Mouse (Mus musculus) midbrain, postnatal 0 days (tissue): ENCODE measurements around the gene Defb26. TPM values are rescaled to one million over a fixed set of nuclear protein-coding genes. Genes with fewer than 3 reads are reported as not detected.

Source experiments
- ATAC-seq: fragments of 200-750 bp; cut with Nextera tagmentation; 2 replicates; pipeline ENCODE4 v1.8.0; 2017; ENCODE audit warnings: moderate number of reproducible peaks, mild to moderate bottlenecking, moderate TSS enrichment, moderate library complexity; ENCODE audit not compliant: low FRiP score
- DNase-seq: peaks from one replicate; pipeline ENCODE4 v3.0.0-alpha.2; 2015; ENCODE audit warnings: low spot score
- H3K27ac ChIP-seq: fragments of 300-500 bp; sonication (generic); 2 replicates; pipeline ENCODE4 v1.5.1; 2014; ENCODE audit warnings: low read depth, mild to moderate bottlenecking, low read length, mixed read lengths
- H3K27me3 ChIP-seq: fragments of 300-500 bp; sonication (generic); 2 replicates; pipeline ENCODE4 v1.6.1; 2014; ENCODE audit warnings: low read length, control low read depth, mixed read lengths; ENCODE audit not compliant: insufficient read depth
- H3K36me3 ChIP-seq: fragments of 300-500 bp; sonication (generic); 2 replicates; pipeline ENCODE4 v1.6.1; 2014; ENCODE audit warnings: low read length, control low read depth, mixed read lengths; ENCODE audit not compliant: insufficient read depth
- H3K4me1 ChIP-seq: fragments of 300-500 bp; sonication (generic); 2 replicates; pipeline ENCODE4 v1.6.1; 2014; ENCODE audit warnings: mild to moderate bottlenecking, control low read depth, antibody characterized with exemption, low read length, mixed read lengths; ENCODE audit not compliant: insufficient read depth
- H3K4me2 ChIP-seq: fragments of 300-500 bp; sonication (generic); 2 replicates; pipeline ENCODE4 v1.6.1; 2014; ENCODE audit warnings: low read depth, mild to moderate bottlenecking, low read length, mixed read lengths; ENCODE audit not compliant: poor library complexity, severe bottlenecking
- H3K4me3 ChIP-seq: fragments of 300-500 bp; sonication (generic); 2 replicates; pipeline ENCODE4 v1.5.1; 2014; ENCODE audit warnings: low read depth, mild to moderate bottlenecking, low read length, moderate library complexity
- H3K9ac ChIP-seq: fragments of 300-500 bp; sonication (generic); replicated peaks from 2 replicates; pipeline ENCODE4 v1.6.1; 2014; ENCODE audit warnings: mild to moderate bottlenecking, low read length, moderate library complexity, mixed read lengths; ENCODE audit not compliant: poor library complexity, severe bottlenecking
- H3K9me3 ChIP-seq: fragments of 300-500 bp; sonication (generic); 2 replicates; pipeline ENCODE4 v1.6.1; 2016; ENCODE audit warnings: low read length, control low read depth
- CTCF ChIP-seq: IDR thresholded peaks from 2 replicates; pipeline ENCODE4 v1.5.1; 2016; ENCODE audit warnings: antibody characterized with exemption, mild to moderate bottlenecking
- WGBS: fragments of 180-500 bp; shearing (Covaris S2); extraction: QIAGEN DNeasy Blood & Tissue Kit; methylation state at CpG from one replicate; pipeline ENCODE4 v1.1.7; 2014; 5-methylcytosine and 5-hydroxymethylcytosine counted together
- polyA plus RNA-seq: library from polyadenylated mRNA; unstranded; fragments of >200 nt; fragmentation: Nextera tagmentation; extraction: Ambion mirVana; gene quantifications from 2 replicates; pipeline ENCODE4 v1.2.1, GENCODE M21; 2015
- total RNA-seq: library from RNA; depleted of rRNA; stranded (reverse); fragments of >200 nt; gene quantifications from 2 replicates; pipeline ENCODE4 v1.2.3, GENCODE M21; 2014

Gene Defb26
- total and polyA plus RNA-seq, 2 experiments from 2014 or later: not detected

DNA sequence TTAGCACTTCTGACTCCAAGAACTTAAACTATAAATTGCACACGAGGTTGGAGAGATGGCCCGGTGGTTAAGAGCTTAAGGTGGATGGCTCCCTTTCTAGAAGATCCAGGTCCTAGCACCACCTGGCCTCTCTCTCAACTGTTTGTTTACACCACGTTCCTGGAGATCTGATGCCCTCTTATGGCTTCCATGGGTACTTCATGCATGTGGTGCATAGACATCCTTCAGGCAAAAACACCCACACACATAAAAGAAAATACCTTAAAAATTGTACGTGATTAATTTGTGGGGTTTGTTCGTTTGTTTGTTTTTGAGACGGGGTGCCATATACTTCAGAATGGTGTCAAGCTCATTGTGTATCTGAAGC, 10.6 kb downstream of the Defb26 start:
- DNase-seq (no peak), ATAC-seq (no peak)
- Histone ChIP-seq H3K9ac (no peak overlapping the region), H3K4me3 (no peak overlapping the region), H3K36me3 (no peaks in the 10 kb centered on the region), H3K4me2 (no peak overlapping the region), H3K27ac (no peak overlapping the region), H3K4me1 (no peaks in the 10 kb centered on the region), H3K9me3 (no peaks in the 10 kb centered on the region), H3K27me3 (no peaks in the 10 kb centered on the region)
- 77% methylated on average over 6 of the region's 6 CpGs for WGBS
- TF ChIP-seq CTCF: peak; percentile 22; the same call in 1 of the 2 replicates

DNA sequence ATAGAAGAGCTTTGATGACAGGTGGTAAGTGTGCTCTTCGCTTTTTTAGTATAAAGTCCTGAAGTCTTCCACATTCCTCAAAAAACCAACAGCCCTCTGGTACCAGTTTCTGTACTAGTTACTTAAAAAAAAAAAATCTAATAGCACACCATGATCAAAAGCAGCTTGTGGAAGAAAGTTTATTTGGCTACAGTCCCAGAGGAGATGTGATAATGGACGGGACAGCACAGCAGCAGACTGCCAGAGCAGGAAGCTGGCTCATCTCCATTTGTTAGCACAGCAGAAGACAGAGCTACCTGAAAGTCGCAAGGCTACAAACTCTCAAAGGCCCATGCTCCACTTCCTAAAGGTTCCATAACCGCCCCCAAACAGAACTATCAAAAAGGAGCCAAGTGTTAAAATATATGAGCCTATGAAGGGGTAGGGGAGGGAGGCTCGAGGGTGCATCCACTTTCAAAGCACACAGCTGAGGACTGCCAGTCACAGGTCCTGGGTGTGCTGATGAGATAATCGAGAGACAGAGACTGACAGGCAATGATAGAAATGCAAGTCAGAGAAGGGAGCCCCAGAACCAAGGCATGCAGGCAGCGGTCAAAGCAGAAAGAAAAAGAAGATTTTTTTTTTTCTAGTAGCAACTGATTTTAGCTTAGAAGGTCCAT, 11.2 kb downstream of the Defb26 start:
- Histone ChIP-seq H3K4me1 (no peaks in the 10 kb centered on the region), H3K36me3 (no peaks in the 10 kb centered on the region), H3K9ac (no peak overlapping the region), H3K4me3 (no peak overlapping the region), H3K9me3 (no peaks in the 10 kb centered on the region), H3K27me3 (no peaks in the 10 kb centered on the region), H3K4me2 (no peak overlapping the region), H3K27ac (no peak overlapping the region)
- no peak for ATAC-seq
- TF ChIP-seq CTCF: no peak
- DNase-seq: no peak
- WGBS: 75% methylated on average over 7 of the region's 7 CpGs

DNA sequence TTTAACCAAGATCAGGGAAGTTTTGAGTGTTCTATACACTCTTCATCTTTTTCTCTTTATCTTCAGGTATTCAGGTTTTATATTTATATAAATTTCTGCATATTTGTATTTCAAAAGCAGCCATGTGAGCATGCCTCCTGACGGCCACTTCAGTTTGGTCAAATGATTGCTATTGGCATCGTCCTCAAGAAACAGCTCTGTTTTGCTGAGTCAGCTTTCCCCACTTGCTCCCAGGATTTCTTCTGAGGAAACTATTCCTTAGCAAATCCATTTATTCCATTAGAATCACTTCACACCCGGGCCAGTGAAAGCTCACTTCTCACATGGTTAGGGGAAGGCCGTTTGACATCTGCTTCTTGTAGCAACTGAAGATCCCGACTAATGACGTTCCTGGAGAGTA, 13.5 kb downstream of the Defb26 start:
- Histone ChIP-seq H3K4me2 (no peak overlapping the region), H3K27ac (no peak overlapping the region), H3K9me3 (no peaks in the 10 kb centered on the region), H3K27me3 (no peaks in the 10 kb centered on the region), H3K4me3 (no peak overlapping the region), H3K4me1 (no peaks in the 10 kb centered on the region), H3K9ac (no peak overlapping the region), H3K36me3 (no peaks in the 10 kb centered on the region)
- ATAC-seq (no peak), DNase-seq (no peak)
- 80% methylated on average over 6 of the region's 6 CpGs for WGBS
- no peak for TF ChIP-seq CTCF

DNA sequence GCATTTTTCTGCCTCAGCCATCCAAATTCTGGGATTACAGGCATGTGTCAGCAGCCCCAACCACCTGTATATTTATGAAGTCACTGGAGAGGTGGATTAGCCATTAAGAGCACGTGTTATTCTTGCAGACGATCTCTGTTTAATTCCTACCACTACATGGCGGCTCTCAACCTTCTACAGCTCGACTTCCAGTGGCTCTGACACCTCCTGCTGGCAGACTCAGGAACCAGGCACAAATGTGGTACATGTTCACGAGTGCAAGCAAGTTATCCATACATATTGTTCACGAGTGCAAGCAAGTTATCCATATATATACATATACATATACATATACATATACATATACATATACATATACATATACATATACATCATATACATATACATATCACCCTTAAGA, 18.3 kb downstream of the Defb26 start:
- Histone ChIP-seq H3K27ac (no peak overlapping the region), H3K4me2 (no peak overlapping the region), H3K4me3 (no peak overlapping the region), H3K9me3 (no peaks in the 10 kb centered on the region), H3K27me3 (no peaks in the 10 kb centered on the region), H3K4me1 (no peaks in the 10 kb centered on the region), H3K9ac (no peak overlapping the region), H3K36me3 (no peaks in the 10 kb centered on the region)
- DNase-seq (no peak), ATAC-seq (no peak)
- no peak for TF ChIP-seq CTCF
- 77% methylated on average over 6 of the region's 6 CpGs for WGBS

DNA sequence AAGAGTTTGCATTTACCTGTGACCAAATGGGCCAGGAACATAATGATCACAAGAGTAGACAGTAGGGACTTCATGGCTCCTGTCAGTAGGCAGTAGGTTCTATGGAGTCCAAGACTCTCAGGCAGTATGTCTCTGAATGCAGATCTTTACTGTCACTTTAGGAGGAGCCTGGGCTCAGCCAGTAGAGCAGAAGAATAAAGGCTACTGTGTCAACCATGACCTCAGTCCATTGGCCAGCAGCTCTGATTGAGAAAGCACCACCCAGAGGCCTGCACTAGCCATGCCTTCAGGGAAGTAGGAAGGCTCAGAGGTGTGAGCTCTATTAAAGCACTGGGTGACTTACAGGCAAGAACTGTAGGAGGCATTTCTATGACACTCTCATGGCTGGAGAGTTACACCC, 21.5 kb downstream of the Defb26 start, which contains the start of gene Defb22:
Gene Defb22 (minus strand): TSS at position 101 of the 400 bp plus-strand sequence.
- no peak for DNase-seq
- Histone ChIP-seq H3K36me3 (no peaks in the 10 kb centered on the region), H3K27ac (no peak within 1 kb of the TSS), H3K4me1 (no peaks in the 10 kb centered on the region), H3K4me3 (no peak within 1 kb of the TSS), H3K9me3 (no peaks in the 10 kb centered on the region), H3K9ac (no peak within 1 kb of the TSS), H3K4me2 (no peak within 1 kb of the TSS), H3K27me3 (no peaks in the 10 kb centered on the region)
- no peak for TF ChIP-seq CTCF
- no peak for ATAC-seq

DNA sequence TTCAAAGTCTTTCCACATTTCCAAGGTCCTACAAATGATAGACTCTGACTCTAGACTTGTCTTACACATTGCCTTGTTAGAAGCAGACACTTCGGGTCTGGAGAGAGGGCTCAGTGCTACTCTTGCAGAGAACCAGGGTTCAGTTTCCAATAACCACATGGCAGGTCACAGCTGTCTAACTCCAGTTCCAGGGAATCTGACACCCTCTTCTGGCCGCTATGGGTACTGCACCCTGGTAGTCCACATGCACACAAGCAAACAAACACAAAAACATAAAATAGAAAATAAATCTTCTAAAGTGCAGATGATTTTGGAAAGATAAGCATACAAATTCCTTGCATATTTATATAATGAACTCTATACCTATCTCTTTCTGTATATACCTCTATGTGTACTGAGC, 24.5 kb downstream of the Defb26 start:
- ATAC-seq: no peak
- TF ChIP-seq CTCF: peak; percentile 43
- Histone ChIP-seq H3K4me2 (no peak overlapping the region), H3K9me3 (no peaks in the 10 kb centered on the region), H3K9ac (no peak overlapping the region), H3K4me3 (no peak overlapping the region), H3K27me3 (no peaks in the 10 kb centered on the region), H3K4me1 (no peaks in the 10 kb centered on the region), H3K27ac (no peak overlapping the region), H3K36me3 (no peaks in the 10 kb centered on the region)
- DNase-seq: no peak
- 78% methylated on average over 2 of the region's 2 CpGs for WGBS
